Mouse (Mus musculus): ENCODE measurements around the gene Pla2g12b. TPM values are rescaled to one million over a fixed set of nuclear protein-coding genes. Genes with fewer than 3 reads are reported as not detected.
"Not testable (repeated sequence)": the region's sequence is repeated elsewhere in the genome, so short reads cannot be mapped to it uniquely, and the experiment has no call there.

The Pla2g12b gene
- total RNA-seq (2021), result not detected
- long read RNA-seq, experiment 1, result 0 reads
- long read RNA-seq, experiment 2, result 0 reads

DNA sequence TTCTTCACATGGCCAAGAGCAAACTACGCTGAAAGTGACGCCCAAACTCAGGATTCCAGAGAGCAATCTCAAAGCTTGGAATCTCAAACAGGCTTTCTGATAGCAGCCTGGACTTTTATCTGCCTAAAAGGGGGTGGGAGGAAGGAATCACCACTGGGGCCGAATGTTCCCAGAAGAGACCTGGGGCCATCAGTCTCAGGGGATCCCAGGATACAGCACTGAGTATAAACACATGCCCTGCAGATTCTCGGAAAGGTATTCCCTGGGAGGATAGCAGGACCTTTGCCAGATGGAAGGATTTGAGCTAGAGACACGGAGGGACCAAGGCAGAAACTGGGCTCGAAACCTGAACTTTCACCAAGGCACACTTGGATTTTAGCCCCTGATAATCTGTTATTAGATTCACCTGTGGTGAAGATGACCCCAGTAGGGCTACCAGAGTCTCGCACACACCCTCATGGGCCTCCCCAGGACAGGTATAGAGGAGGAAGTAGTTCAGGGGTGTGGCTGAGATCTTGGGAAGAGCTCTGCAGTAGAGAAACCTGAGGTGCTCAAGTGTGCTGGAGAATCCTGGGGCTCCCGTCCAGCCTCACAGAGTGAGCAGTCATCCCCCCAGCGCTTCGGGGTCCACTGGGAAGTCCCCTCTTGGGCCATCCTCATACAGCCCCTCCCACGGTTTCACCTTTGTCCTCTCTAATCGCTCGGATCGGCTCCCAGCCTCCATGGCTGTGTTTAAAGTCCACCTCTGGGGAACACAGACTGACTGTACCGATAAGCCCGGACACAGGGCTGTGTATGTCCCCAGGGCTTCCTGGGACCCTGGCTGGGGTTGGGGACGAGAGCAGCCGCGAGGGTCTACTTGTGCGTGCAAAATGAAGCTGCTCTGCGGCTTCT, at the start of gene Pla2g12b:
TSS of gene Pla2g12b (plus strand) at position 762 of the 894 bp plus-strand sequence.
- no peak for DNase-seq
- intact Hi-C loops (cut with DNase I), result no loop called here

GRCm38 (mm10) chr10:59354120-59354519, 49.3 kb upstream of the Pla2g12b start:
- intact Hi-C loops (cut with DNase I), result no loop called here
- DNase-seq, result no peak

DNA sequence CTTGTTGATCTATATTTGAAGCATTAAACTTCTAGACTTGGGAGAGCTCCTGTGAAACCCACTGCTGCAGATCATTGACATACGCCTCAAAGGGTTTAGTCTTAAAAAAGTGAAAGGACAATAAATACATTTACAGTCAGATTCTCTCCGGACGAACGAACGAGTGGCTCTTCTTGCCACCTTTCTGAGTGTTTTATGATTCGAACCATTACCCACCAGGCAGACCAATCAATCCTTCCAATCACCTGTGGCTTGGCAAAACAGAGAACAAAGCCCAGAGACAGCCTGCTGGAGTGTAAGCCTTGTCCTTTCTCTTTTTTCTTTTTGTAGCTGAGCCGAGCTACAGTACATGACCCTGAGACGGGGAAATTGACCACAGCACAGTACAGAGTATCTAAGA, 48.4 kb upstream of the Pla2g12b start:
- intact Hi-C loops (cut with DNase I), result loop anchor here (5.0 kb wide), 1 partner anchor 58 kb away; no protein-coding TSS in a partner anchor
- DNase-seq, result no peak

DNA sequence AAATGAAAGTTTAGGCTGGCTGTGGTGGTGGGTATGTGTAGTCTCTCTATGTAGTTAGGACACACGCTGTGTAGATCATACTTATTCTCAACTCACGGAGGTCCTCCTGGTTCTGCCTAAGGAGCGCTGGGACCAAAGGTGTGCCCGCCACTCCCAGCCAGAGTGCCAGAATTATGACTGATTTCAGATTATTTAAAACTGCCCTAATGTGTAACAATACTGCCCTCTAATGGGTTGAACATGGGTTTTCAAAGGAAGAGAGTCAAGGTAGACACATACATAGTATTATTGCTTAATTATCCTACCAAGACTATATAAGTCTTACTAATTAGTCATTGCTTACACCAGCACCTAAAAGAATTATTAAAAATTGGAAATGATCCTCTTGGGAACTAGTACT, 44.7 kb upstream of the Pla2g12b start:
- intact Hi-C loops (cut with DNase I), result loop anchor here (2.0 to 5.0 kb wide), 2 partner anchors 50 to 61 kb away; no protein-coding TSS in a partner anchor
- DNase-seq, result no peak

DNA sequence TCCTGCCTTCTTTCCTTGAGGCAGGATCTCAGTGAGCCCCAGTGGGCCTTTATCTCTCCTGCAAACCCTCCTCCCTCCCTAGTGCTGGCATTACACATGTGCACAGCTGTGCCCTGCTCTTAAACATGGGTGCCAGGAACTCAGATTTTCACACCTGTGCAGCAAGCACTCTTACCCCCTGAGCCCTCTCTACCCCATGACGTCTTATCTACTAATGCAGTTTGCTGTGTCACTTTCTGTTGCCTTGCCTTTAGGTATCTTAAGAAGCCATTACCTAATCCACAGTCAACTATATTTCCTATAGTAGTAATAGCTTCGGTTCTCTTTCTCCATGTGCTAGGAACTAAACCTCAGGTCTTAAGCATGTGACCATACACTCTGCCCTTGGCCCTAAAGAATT, 40.3 kb upstream of the Pla2g12b start:
- intact Hi-C loops (cut with DNase I), result no loop called here

GRCm38 (mm10) chr10:59364551-59364950, 38.9 kb upstream of the Pla2g12b start:
- intact Hi-C loops (cut with DNase I), result no loop called here
- no peak for DNase-seq

More for the DNA sequence above, 40.3 kb upstream of the Pla2g12b start:
- DNase-seq, result no peak

- intact Hi-C loops (cut with DNase I), result no loop called here
- no peak for DNase-seq
These were observed 37.5 kb upstream of the Pla2g12b start for GRCm38 (mm10) chr10:59365804-59366589.

DNA sequence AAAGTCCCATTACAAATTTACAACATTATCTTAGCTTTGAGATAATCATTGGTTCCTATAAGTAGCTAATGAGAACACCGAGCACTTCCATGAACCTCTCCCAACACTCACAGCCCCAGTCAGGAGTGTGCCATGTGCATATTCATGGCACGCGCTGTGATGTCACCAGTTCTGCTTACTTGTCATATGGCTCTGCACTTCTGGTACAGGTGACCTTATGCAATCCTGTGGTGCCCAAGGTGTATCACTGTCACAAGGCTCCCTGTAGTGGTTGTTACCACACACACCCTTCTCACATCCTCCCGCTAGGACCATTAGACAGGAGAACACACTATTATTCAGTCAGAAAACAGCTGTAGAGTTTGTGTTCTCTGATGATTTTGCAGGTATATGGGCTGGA, 36.7 kb upstream of the Pla2g12b start:
- intact Hi-C loops (cut with DNase I), result no loop called here
- no peak for DNase-seq

DNA sequence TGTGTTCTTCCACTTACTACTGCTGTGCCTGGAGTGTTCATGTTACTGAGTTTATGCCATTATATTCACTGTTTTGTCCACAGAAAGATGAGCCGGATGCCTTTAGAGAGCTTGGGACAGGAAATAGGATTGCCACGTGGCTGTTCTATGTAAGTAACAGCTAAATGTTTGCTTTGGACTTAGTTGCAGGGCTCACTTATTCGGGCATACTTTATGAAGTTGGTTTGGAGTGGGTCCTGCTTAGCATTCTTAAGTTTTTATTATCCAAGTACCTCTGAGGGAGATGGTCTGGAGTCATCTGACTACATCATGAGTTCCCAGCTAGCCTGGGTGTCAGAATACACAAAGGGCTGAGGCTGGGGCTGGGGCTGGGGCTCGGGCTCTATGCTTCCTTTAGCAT, 36.3 kb upstream of the Pla2g12b start:
- intact Hi-C loops (cut with DNase I), result no loop called here
- DNase-seq, result no peak

DNA sequence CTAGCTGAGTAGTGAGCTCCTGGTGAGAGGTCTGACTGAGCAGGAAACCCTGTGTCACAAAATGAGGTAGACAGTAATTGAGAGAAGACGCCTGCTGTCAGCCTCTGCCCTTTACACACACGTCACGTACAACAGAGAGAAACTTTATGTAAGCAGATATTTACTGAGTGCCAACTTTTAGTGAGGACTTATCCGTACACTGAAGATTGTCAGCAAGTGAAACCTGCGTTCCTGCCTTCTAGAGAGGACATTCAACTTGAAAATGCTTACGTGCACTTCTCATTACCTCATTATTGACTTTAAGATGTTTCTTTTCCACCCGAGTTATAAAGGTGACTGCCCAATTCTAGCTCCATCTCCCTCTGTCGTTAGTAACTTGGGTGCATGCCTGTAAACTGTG, 34.7 kb upstream of the Pla2g12b start:
- DNase-seq, result no peak
- intact Hi-C loops (cut with DNase I), result no loop called here

DNA sequence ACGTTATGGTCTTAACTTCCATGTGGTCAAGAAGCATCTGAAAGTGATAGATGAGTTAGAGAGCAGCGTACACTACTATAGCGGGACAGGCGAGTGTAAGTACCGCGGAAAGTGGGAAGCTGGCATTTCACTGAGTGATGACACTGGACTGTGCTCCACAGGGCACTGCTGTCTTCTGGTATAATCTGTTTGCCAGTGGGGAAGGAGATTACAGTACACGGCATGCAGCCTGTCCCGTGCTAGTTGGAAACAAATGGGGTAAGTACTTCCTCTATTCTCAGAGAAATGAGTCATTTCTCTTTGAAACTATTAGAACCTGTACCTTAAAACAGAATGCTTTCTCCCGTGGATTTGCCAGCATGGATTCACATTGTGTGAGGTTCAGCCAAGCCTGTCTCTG, 34.0 kb upstream of the Pla2g12b start:
- intact Hi-C loops (cut with DNase I), result no loop called here

DNA sequence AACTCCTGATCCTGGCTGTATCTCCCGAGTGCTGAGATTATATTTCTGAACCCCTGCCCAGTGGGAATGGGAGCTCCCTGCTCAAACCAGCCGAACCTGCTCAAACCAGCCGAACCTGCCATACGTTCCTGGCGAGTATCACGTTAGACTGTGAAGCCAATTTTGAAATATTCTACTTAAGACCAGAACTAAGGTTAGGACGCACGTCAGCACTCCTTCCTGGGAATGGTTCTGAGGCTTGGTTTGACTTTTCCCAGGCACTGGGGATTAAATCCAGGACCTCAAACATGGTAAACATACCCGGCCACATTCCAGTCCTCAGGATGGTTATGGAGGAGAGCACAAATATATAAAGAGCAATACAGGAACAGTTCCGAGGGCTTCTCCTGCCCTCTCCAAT, 25.6 kb upstream of the Pla2g12b start:
- DNase-seq, result no peak
- intact Hi-C loops (cut with DNase I), result no loop called here

More for the DNA sequence above, 34.0 kb upstream of the Pla2g12b start:
- no peak for DNase-seq

- DNase-seq, result no peak
- intact Hi-C loops (cut with DNase I), result no loop called here
These were observed 24.7 kb upstream of the Pla2g12b start for GRCm38 (mm10) chr10:59378728-59379127.

DNA sequence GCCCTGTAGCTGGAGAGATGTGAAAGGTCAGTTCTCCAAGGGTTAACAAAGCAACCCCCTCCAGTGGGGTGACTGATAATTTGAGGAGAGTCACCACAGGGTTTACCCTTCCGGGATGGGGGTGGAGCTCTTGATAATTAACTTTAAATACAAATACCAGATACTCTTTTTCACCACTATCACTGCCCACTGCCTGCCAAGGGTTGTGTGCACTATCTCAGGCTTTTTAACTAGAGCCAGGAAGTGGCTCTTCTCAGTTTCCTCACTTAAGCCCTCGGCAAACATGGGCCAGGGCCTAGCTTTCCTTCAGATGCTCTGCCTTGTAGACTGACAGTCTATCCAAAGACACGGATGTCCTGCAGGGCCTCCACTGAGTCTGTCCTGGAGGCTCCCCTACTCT, 23.5 kb upstream of the Pla2g12b start:
- intact Hi-C loops (cut with DNase I), result no loop called here

DNA sequence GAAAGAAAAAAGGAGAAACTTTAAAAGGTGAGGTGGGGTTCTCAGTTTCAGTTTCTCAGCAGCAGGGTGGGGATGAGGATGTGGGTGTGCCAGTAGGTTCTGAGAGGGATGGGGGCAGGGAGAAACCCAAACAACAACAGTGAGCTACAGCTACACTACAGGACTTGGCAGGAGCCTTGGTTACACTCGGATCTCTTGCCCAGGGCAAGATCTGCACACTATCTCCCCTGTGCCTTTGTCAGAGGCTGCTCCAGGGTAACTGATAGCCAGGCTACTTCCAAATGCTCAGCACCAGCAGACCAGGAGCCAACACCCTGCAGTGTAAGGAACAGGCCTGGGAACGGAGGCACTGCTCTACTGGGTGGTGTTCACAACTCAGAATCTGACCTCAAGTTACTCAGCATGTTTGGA, 23.0 kb upstream of the Pla2g12b start:
- no peak for DNase-seq
- intact Hi-C loops (cut with DNase I), result no loop called here

More for the DNA sequence above, 23.5 kb upstream of the Pla2g12b start:
- no peak for DNase-seq

- intact Hi-C loops (cut with DNase I); DNase-seq: not testable (repeated sequence)
These were observed 21.9 kb upstream of the Pla2g12b start for GRCm38 (mm10) chr10:59381563-59381962.

DNA sequence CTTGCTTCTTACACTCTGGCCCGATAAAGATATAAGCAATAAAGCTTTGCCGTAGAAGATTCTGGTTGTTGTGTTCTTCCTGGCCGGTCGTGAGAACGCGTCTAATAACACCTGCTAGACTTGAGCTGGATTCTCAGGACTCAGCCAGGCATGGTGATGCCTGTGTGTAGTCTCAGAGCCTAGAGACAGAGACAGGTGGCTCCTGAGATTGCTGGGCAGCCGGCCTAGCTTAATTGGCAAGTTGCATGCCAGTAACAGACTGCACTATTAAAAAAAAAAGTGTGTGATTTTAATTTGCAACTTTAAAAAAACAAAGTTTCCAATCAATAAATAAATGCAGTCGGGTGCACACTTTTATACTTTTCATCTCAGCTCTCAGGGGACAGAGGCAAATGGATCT, 16.5 kb upstream of the Pla2g12b start:
- intact Hi-C loops (cut with DNase I), result no loop called here
- DNase-seq, result no peak

DNA sequence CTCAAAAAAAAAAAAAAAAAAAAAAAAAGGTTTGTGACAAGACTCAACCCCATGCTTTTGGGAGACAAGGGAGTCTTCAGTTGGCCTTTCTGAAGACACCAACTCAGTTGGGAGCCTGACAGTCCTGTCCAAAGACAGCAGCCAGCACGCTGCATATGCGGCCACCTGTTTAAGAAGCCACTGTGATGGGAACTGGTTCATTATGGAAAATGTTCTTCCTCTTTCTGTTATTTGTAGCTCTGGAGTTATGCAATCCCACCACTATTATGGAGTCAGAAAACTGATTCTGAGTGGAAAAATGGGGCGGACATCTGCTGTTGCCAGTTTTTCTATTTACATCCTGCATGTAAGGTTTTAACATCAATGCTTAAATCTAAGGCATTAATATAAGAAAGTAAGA, 13.8 kb upstream of the Pla2g12b start:
- DNase-seq, result no peak
- intact Hi-C loops (cut with DNase I), result no loop called here

DNA sequence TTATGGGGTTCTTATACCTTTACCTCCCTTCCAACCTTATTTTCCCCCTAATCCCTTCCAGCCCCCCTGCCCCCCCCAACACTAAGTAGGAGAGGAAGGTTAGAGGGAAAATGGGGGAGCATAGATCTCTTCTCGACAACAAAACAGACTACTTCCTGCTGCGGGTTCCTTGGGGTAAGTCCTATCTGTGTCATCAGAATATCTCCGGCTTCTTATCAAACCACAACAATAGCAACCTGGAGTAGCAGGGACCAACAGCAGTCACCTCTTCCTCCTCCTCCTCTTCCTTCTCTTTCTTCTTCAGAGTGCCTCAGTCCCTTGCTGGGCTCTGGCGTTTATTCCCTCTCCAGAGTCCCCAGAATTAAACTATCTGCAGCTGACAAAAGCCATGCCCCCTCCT, 11.6 kb upstream of the Pla2g12b start:
- no peak for DNase-seq
- intact Hi-C loops (cut with DNase I), result no loop called here

- DNase-seq; intact Hi-C loops (cut with DNase I): not testable (repeated sequence)
These were observed 8.0 kb upstream of the Pla2g12b start, which contains the start of gene Gm10273 for GRCm38 (mm10) chr10:59395461-59395860. TSS of gene Gm10273 (plus strand) at chr10:59395632.

- intact Hi-C loops (cut with DNase I), result no loop called here
- DNase-seq, result no peak
These were observed 311 bp downstream of the Pla2g12b start for GRCm38 (mm10) chr10:59403793-59404149.
